13 mouse cellular contexts compared by ENCODE assay signal in the genomic region with DNA sequence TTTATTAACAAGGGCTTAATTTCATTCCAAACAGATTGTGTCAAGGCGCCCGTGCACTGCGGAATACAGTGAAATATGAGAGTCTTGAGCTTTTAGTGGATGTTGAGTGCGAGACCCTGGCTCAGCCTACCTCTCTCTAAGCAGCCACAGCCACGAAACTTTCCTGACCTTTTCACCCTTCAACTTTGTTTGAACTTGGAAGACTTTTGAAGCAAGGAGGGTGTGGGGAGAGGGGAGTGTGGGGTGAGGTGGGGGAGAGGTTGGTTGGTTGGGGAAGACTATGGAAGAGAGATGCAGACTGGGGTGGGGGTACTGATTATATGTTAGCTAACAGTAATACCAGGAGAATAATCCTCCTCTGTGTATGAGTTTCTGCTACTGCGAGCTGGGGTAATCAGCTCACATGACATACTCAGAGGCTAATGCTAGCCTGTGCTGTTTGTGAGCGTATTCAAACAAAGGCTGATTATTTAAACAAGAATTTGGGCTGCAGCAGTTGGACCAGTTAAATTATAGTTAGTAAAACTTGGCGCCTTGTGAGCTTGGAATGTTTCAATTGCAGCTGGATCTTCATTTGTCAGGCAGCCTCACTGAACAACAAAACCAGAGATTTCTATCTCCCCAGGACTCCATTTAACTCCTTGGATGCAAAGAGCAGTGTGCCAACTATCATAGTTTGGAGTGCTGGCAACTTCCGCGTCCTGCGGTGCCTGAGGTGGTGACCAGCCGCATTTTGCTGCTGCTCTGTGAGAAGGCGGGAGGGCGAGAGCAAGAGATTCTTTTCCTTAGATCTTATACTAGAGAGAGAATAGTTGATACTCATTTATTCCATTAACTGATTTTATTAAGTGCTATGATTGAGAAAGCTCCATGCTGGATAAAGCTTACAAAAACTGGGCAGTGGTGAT.
A peak's percentile ranks its signal among the peaks of the same experiment; 100 is the strongest.
DNase-seq lines count a peak whose midpoint lies in the region; ATAC-seq and TF ChIP-seq lines count a peak whose summit lies in the region.
"Had no signal": no experiment of that assay in that cellular context is flagged by ENCODE, and none has a peak within 500 bp of the region (broad histone marks: within the 10 kb centered on the region; RNA-seq: fewer than 3 reads in every experiment).

No protein-coding gene starts in this region.

- no peak overlapping the region for H3K4me2 ChIP-seq in forebrain, embryonic 12.5 days
- H3K4me2 ChIP-seq in liver, embryonic 12.5 days = no peak overlapping the region
- H3K4me2 ChIP-seq in intestine, embryonic 16.5 days (ENCODE audit: low read depth, low read length) = peak overlapping the region; percentile 42
- H3K4me2 ChIP-seq in stomach, embryonic 15.5 days = peak overlapping the region; percentile 22; the same call in 1 of the 2 replicates
- H3K4me2 ChIP-seq: hindbrain, embryonic 15.5 days had no signal

- H3K27me3 ChIP-seq in forebrain, embryonic 10.5 days (ENCODE audit: poor library complexity, severe bottlenecking) = peaks cover 72% of the 10 kb centered on the region
- H3K27me3 ChIP-seq in forebrain, embryonic 12.5 days = peaks cover 43% of the 10 kb centered on the region
- H3K27me3 ChIP-seq in liver, adult 2 months (ENCODE audit: control insufficient read depth, insufficient read depth, low read length) = no peaks in the 10 kb centered on the region
- H3K27me3 ChIP-seq in liver, embryonic 12.5 days (replicated peaks) = no peaks in the 10 kb centered on the region
- no peaks in the 10 kb centered on the region for H3K27me3 ChIP-seq in intestine, embryonic 16.5 days (replicated peaks; ENCODE audit: control insufficient read depth, insufficient read depth, low read length)
- no peaks in the 10 kb centered on the region for H3K27me3 ChIP-seq in stomach, embryonic 15.5 days (replicated peaks)

- H3K79me2 ChIP-seq in liver, adult 2 months (ENCODE audit: control insufficient read depth, insufficient read depth, low read length) = no peaks in the 10 kb centered on the region

- H3K36me3 ChIP-seq in forebrain, embryonic 10.5 days (replicated peaks) = no peaks in the 10 kb centered on the region
- no peaks in the 10 kb centered on the region for H3K36me3 ChIP-seq in forebrain, embryonic 12.5 days (replicated peaks)
- no peaks in the 10 kb centered on the region for H3K36me3 ChIP-seq in liver, adult 2 months (ENCODE audit: control insufficient read depth, insufficient read depth, low read length)
- H3K36me3 ChIP-seq in liver, embryonic 12.5 days = no peaks in the 10 kb centered on the region
- no peaks in the 10 kb centered on the region for H3K36me3 ChIP-seq in intestine, embryonic 16.5 days (ENCODE audit: control insufficient read depth, insufficient read depth, low read length)
- H3K36me3 ChIP-seq in stomach, embryonic 15.5 days = no peaks in the 10 kb centered on the region
- H3K36me3 ChIP-seq: G1E; hindbrain, embryonic 15.5 days had no signal

- peak overlapping the region; percentile 11; the same call in 1 of the 2 replicates for H3K27ac ChIP-seq in forebrain, embryonic 10.5 days
- no peak overlapping the region for H3K27ac ChIP-seq in forebrain, embryonic 12.5 days
- peak overlapping the region; percentile 89 for H3K27ac ChIP-seq in liver, adult 2 months (replicated peaks; ENCODE audit: insufficient read depth, low read depth, low read length)
- H3K27ac ChIP-seq in liver, embryonic 12.5 days = no peak overlapping the region
- H3K27ac ChIP-seq in intestine, embryonic 16.5 days (ENCODE audit: low read length) = peak overlapping the region; percentile 86
- peak overlapping the region; percentile 77 for H3K27ac ChIP-seq in stomach, embryonic 15.5 days
- H3K27ac ChIP-seq: hindbrain, embryonic 15.5 days had no signal

- TF ChIP-seq POLR2A in liver, adult 2 months (IDR thresholded peaks at IDR 0.05; ENCODE audit: extremely low read depth, insufficient read depth, low read length) = no peak

- no peak overlapping the region for H3K4me3 ChIP-seq in forebrain, embryonic 10.5 days
- no peak overlapping the region for H3K4me3 ChIP-seq in forebrain, embryonic 12.5 days (replicated peaks)
- no peak overlapping the region for H3K4me3 ChIP-seq in liver, adult 2 months (ENCODE audit: insufficient read depth, low read depth, low read length)
- no peak overlapping the region for H3K4me3 ChIP-seq in liver, embryonic 12.5 days
- no peak overlapping the region for H3K4me3 ChIP-seq in intestine, embryonic 16.5 days (ENCODE audit: low read length)
- no peak overlapping the region for H3K4me3 ChIP-seq in stomach, embryonic 15.5 days (replicated peaks)
- H3K4me3 ChIP-seq: hindbrain, embryonic 15.5 days had no signal

- H3K4me1 ChIP-seq in forebrain, embryonic 10.5 days = peaks cover 46% of the 10 kb centered on the region
- H3K4me1 ChIP-seq in forebrain, embryonic 12.5 days = peaks cover 10% of the 10 kb centered on the region
- peaks cover 15% of the 10 kb centered on the region for H3K4me1 ChIP-seq in liver, adult 2 months (ENCODE audit: control insufficient read depth, insufficient read depth, low read length)
- peaks cover 29% of the 10 kb centered on the region for H3K4me1 ChIP-seq in liver, embryonic 12.5 days
- H3K4me1 ChIP-seq in intestine, embryonic 16.5 days (ENCODE audit: control insufficient read depth, insufficient read depth, low read length) = peaks cover 39% of the 10 kb centered on the region
- peaks cover 27% of the 10 kb centered on the region for H3K4me1 ChIP-seq in stomach, embryonic 15.5 days

- ATAC-seq in forebrain, embryonic 12.5 days (ENCODE audit: low FRiP score) = no peak
- no peak for ATAC-seq in liver, embryonic 12.5 days
- ATAC-seq in intestine, embryonic 16.5 days = peak; percentile 19; the same call in 1 of the 2 replicates
- no peak for ATAC-seq in stomach, embryonic 15.5 days (ENCODE audit: insufficient read depth, low FRiP score, low read depth)

- no peak for TF ChIP-seq CTCF in liver, adult 2 months (IDR thresholded peaks at IDR 0.05; ENCODE audit: low read depth, low read length)

- DNase-seq in forebrain, embryonic 10.5 days (ENCODE audit: extremely low spot score, low spot score) = no peak
- peak; percentile 84 for DNase-seq in liver, adult 2 months (ENCODE audit: extremely low read depth, low read depth, low spot score)
- DNase-seq in thymus, postnatal 14 days = no peak
- DNase-seq in spleen, postnatal 14 days (ENCODE audit: low spot score in 2 of 2) = no peak
- DNase-seq: adrenal gland, adult 8-10 months; spleen, adult 18-20 months had no signal

- no peaks in the 10 kb centered on the region for H3K9me3 ChIP-seq in forebrain, embryonic 10.5 days
- no peaks in the 10 kb centered on the region for H3K9me3 ChIP-seq in forebrain, embryonic 12.5 days
- H3K9me3 ChIP-seq in liver, embryonic 12.5 days (replicated peaks) = no peaks in the 10 kb centered on the region
- H3K9me3 ChIP-seq in intestine, embryonic 16.5 days (ENCODE audit: control insufficient read depth, low read length) = no peaks in the 10 kb centered on the region
- H3K9me3 ChIP-seq in stomach, embryonic 15.5 days = no peaks in the 10 kb centered on the region
- H3K9me3 ChIP-seq: G1E; hindbrain, embryonic 15.5 days had no signal

- 54% methylated on average over 14 of the region's 14 CpGs for WGBS in forebrain, embryonic 10.5 days
- 48% methylated on average over 14 of the region's 14 CpGs for WGBS in forebrain, embryonic 12.5 days
- WGBS in liver, adult 2 months = 55% methylated on average over 14 of the region's 14 CpGs
- WGBS in liver, embryonic 12.5 days (ENCODE audit: insufficient replicate concordance) = 70% methylated on average over 14 of the region's 14 CpGs
- 35% methylated on average over 14 of the region's 14 CpGs for WGBS in intestine, embryonic 16.5 days
- 32% methylated on average over 14 of the region's 14 CpGs for WGBS in stomach, embryonic 15.5 days

- no peak overlapping the region for H3K9ac ChIP-seq in forebrain, embryonic 12.5 days
- no peak overlapping the region for H3K9ac ChIP-seq in liver, adult 2 months (ENCODE audit: low read depth, low read length)
- no peak overlapping the region for H3K9ac ChIP-seq in liver, embryonic 12.5 days
- peak overlapping the region; percentile 23 for H3K9ac ChIP-seq in intestine, embryonic 16.5 days (ENCODE audit: low read depth, low read length)
- H3K9ac ChIP-seq in stomach, embryonic 15.5 days = no peak overlapping the region
- H3K9ac ChIP-seq: hindbrain, embryonic 15.5 days; liver, postnatal 0 days had no signal

Comparison
In these comparisons a context has a peak if more than half of its experiments do, and no peak if none do; other contexts are left out.
1. H3K27ac ChIP-seq: peak in forebrain, embryonic 10.5 days (single experiment), liver, adult 2 months (single experiment), intestine, embryonic 16.5 days (single experiment) and stomach, embryonic 15.5 days (single experiment); none in forebrain, embryonic 12.5 days (single experiment) and liver, embryonic 12.5 days (single experiment).
2. H3K4me2 ChIP-seq: peak in intestine, embryonic 16.5 days (single experiment) and stomach, embryonic 15.5 days (single experiment); none in forebrain, embryonic 12.5 days (single experiment) and liver, embryonic 12.5 days (single experiment).